Mouse (Mus musculus) E14TG2a.4 (cell line): ENCODE data around the gene B4galt7.

ENCODE experiments used
- CTCF ChIP-seq: conservative IDR thresholded peaks from 2 replicates; pipeline ENCODE4 v1.5.1; 2014; ENCODE audit warnings: low read length
- NANOG ChIP-seq: IDR thresholded peaks from 2 replicates; pipeline ENCODE4 v1.6.1; 2014; ENCODE audit warnings: borderline replicate concordance, low read length, mixed read lengths
- POU5F1 ChIP-seq: IDR thresholded peaks from 2 replicates; pipeline ENCODE4 v1.6.1; 2014; ENCODE audit warnings: low read length, borderline replicate concordance

GRCm38 (mm10) chr13:55574321-55574720 lies 25.4 kb upstream of the B4galt7 start:
- TF ChIP-seq CTCF (no peak), POU5F1 (no peak), NANOG (no peak)
